Mouse (Mus musculus) ES-Bruce4 (cell line): ENCODE data around the gene Rragd. TPM values are rescaled to one million over a fixed set of nuclear protein-coding genes. Genes with fewer than 3 reads are reported as not detected.

Source experiments
- H3K27ac ChIP-seq: 2 replicates; pipeline ENCODE4 v1.5.1; 2012; ENCODE audit warnings: low read length, inconsistent platforms; ENCODE audit not compliant: insufficient read depth
- H3K27me3 ChIP-seq: 2 replicates; pipeline ENCODE4 v1.6.1; 2012; ENCODE audit warnings: mild to moderate bottlenecking, low read length, inconsistent platforms; ENCODE audit not compliant: control insufficient read depth, poor library complexity, insufficient read depth, severe bottlenecking
- H3K36me3 ChIP-seq: 2 replicates; pipeline ENCODE4 v1.6.1; 2012; ENCODE audit warnings: inconsistent platforms, mild to moderate bottlenecking, low read length, moderate library complexity; ENCODE audit not compliant: control insufficient read depth, poor library complexity, insufficient read depth, severe bottlenecking
- H3K4me1 ChIP-seq: one replicate; pipeline ENCODE4 v1.8.1; 2011; ENCODE audit warnings: low read length; ENCODE audit not compliant: control insufficient read depth, insufficient read depth
- H3K4me3 ChIP-seq: 2 replicates; pipeline ENCODE4 v1.5.1; 2011; ENCODE audit warnings: low read depth, mild to moderate bottlenecking, low read length
- H3K9ac ChIP-seq: 2 replicates; pipeline ENCODE4 v1.6.1; 2012; ENCODE audit warnings: low read depth, mild to moderate bottlenecking, inconsistent platforms; ENCODE audit not compliant: poor library complexity, severe bottlenecking
- H3K9me3 ChIP-seq: replicated peaks from 2 replicates; pipeline ENCODE4 v1.6.1; 2012; ENCODE audit warnings: mild to moderate bottlenecking, low read length, inconsistent platforms; ENCODE audit not compliant: control insufficient read depth, poor library complexity, insufficient read depth, severe bottlenecking
- CTCF ChIP-seq: IDR thresholded peaks from one replicate; pipeline ENCODE4 v1.8.1; 2011; ENCODE audit warnings: low read depth, low read length
- EP300 ChIP-seq: IDR thresholded peaks from 2 replicates; pipeline ENCODE4 v1.6.1; 2011; ENCODE audit warnings: low read depth, low read length; ENCODE audit not compliant: insufficient read depth
- POLR2A ChIP-seq: IDR thresholded peaks from one replicate; pipeline ENCODE4 v1.8.1; 2011; ENCODE audit warnings: low read length; ENCODE audit not compliant: insufficient read depth
- polyA plus RNA-seq: library from polyadenylated mRNA; stranded (reverse); fragments of >200 nt; gene quantifications from 2 replicates; pipeline ENCODE4 v1.2.4, GENCODE M21; 2011; ENCODE audit warnings: low read depth; ENCODE audit not compliant: missing spikeins, insufficient read depth, insufficient read length

The Rragd gene
- polyA plus RNA-seq, 1 experiment, result 27.2 TPM

DNA sequence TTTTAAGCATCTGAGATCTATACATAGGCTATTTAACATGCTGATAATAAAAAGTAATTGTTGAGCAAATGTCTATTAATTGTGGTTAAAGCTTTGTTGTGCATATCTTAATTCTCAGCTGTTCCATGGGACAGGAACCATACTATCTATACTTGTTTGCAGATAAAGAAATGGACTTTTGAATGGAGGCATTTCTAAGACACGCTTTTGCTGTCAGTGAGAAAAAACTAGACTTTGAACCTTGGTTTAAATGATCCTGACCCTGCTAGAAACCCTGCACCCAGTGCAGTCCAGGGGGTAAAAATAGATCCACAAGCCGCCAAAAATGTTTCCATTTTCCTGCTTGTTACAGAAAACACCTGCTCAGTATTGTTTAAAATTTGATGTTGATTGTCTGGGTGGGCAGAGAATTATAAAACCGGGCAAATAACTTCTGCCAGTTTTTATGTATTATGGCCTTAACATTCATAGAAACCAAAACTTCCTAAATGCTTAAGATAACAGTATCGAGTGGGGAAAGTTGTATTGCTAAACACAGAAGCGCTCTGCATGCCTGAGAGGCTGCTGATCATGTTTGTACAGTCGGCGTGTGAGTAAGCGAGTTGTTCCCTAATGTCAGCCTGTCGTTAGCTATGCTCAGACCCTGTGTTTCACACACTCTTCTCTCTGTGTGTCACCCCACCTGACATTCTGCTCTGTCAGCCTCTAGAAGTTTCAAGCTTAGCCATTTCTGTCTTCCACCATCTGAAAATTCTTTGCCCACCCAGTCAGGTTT lies 24.8 kb downstream of the Rragd start:
- Histone ChIP-seq H3K4me3 (no peak overlapping the region), H3K27ac (no peak overlapping the region), H3K9me3 (no peaks in the 10 kb centered on the region), H3K9ac (no peak overlapping the region), H3K27me3 (no peaks in the 10 kb centered on the region), H3K4me1 (no peaks in the 10 kb centered on the region), H3K36me3 (peaks cover 2% of the 10 kb centered on the region)
- no peak for TF ChIP-seq CTCF
- no peak for TF ChIP-seq EP300
- no peak for TF ChIP-seq POLR2A

GRCm38 (mm10) chr4:33010078-33010477 lies 27.2 kb downstream of the Rragd start:
- Histone ChIP-seq H3K4me1 (no peaks in the 10 kb centered on the region), H3K4me3 (no peak overlapping the region), H3K27ac (no peak overlapping the region), H3K27me3 (no peaks in the 10 kb centered on the region), H3K36me3 (peaks cover 2% of the 10 kb centered on the region), H3K9ac (no peak overlapping the region), H3K9me3 (no peaks in the 10 kb centered on the region)
- TF ChIP-seq CTCF (no peak), POLR2A (no peak), EP300 (no peak)

DNA sequence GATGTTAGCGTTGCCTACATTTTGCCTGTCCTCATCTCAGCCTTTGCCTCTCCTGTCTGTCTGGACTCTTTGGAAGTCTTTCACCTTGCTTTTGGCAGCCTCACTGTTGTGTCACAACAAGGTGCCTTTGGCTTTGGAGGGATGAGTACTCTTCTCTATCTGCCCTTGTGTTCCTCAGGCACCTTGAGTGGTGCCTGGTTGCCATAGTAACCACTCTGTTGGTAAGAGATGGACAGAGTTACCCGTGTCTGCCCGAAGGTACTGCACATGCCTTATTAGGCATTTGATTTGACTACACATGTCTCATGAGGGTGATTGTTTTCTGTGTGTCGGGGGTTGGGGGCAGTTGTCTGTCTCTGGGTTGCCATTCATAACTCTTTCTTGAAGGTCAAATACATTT lies 29.6 kb downstream of the Rragd start:
- TF ChIP-seq EP300, result no peak
- TF ChIP-seq POLR2A, result no peak
- TF ChIP-seq CTCF, result no peak
- Histone ChIP-seq H3K9me3 (no peaks in the 10 kb centered on the region), H3K36me3 (no peaks in the 10 kb centered on the region), H3K27ac (no peak overlapping the region), H3K4me3 (no peak overlapping the region), H3K27me3 (no peaks in the 10 kb centered on the region), H3K9ac (no peak overlapping the region), H3K4me1 (no peaks in the 10 kb centered on the region)

DNA sequence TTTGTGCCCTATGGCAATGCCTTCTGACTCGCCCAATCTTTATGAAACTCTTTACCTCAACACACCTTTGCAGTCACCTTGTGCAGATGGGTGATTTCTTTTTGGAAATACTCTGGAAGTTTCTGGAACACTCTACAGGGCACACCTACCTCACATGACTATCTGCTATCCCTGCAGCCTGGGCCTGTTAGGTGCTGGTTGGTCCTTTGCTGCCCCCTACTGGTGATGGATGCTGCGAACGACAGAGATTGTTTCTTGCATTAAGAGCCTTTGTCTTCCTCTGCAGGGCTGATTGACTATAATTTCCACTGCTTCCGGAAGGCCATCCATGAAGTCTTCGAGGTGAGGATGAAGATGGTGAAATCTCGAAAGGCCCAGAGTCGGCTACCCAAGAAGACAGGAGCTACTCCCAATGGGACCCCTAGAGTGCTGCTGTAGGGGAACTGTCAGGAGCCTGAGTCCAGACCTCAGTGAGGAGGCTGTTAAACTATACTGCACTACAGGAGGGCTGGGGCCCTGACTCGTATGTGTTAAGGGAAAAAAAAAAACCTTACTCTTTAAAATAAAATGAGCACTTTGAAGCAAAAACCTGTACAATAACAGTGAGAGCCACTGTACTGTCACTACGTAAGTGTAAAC lies 35.6 kb downstream of the Rragd start:
- Histone ChIP-seq H3K4me3 (no peak overlapping the region), H3K27ac (no peak overlapping the region), H3K36me3 (no peaks in the 10 kb centered on the region; the same call in 1 of the 2 replicates), H3K9ac (no peak overlapping the region), H3K9me3 (no peaks in the 10 kb centered on the region), H3K4me1 (no peaks in the 10 kb centered on the region), H3K27me3 (no peaks in the 10 kb centered on the region)
- TF ChIP-seq CTCF (peak; percentile 96), POLR2A (no peak), EP300 (peak; percentile 70; the same call in 1 of the 2 replicates)

DNA sequence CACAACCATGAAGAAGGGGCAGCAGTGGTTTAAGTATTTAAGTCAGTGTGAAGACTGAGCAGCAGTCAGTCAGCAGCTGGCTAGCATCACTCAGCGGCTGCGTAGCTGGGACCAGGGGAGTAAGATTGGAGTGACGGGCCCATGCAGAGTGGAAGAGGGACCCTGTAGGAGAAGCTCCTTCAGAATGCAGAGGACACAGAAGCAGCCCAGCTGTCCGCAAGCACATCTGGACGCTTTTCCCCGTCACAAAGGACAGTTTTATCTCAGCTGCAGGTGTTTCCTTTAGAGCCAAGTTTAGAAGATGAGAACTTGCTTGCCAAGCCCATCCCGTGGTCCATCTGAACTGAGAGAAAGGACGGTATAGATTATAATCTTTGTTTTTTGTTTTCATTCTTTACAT lies 41.6 kb downstream of the Rragd start:
- H3K9ac ChIP-seq, result no peak overlapping the region
- no peaks in the 10 kb centered on the region for H3K9me3 ChIP-seq
- no peaks in the 10 kb centered on the region for H3K27me3 ChIP-seq
- TF ChIP-seq CTCF (no peak), POLR2A (no peak), EP300 (no peak)
- H3K27ac ChIP-seq, result no peak overlapping the region
- H3K36me3 ChIP-seq, result no peaks in the 10 kb centered on the region
- H3K4me1 ChIP-seq, result no peaks in the 10 kb centered on the region
- no peak overlapping the region for H3K4me3 ChIP-seq

DNA sequence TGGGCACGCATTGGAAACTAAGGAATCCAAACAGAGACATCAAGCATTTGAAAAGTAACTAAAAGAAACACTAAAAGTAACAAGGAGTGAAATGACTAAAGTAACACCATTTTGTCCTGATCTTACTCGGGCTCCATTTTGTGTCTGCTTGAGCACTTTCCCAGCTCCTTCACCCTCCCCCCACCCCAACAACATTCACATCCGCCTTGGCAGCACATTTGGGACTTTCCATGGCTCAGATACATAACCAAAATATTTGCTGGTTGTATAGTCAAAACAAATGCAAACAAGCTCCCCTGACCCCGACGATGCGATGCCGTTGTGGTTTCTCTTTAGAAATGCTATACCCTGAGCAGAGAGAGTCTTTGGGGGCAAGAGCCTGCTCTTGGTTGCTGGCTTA lies 46.3 kb downstream of the Rragd start:
- H3K4me3 ChIP-seq, result no peak overlapping the region
- TF ChIP-seq CTCF, result no peak
- TF ChIP-seq EP300, result no peak
- TF ChIP-seq POLR2A, result no peak
- no peak overlapping the region for H3K9ac ChIP-seq
- H3K9me3 ChIP-seq, result no peaks in the 10 kb centered on the region
- no peaks in the 10 kb centered on the region for H3K36me3 ChIP-seq
- H3K4me1 ChIP-seq, result no peaks in the 10 kb centered on the region
- H3K27me3 ChIP-seq, result peaks cover 6% of the 10 kb centered on the region
- H3K27ac ChIP-seq, result no peak overlapping the region
